Mouse (Mus musculus) C2C12 (cell line): ENCODE measurements around the gene Ifi35. TPM values are rescaled to one million over a fixed set of nuclear protein-coding genes. Genes with fewer than 3 reads are reported as not detected.
A peak's percentile ranks its signal among the peaks of the same experiment; 100 is the strongest.
"Not testable (repeated sequence)": the region's sequence is repeated elsewhere in the genome, so short reads cannot be mapped to it uniquely, and the experiment has no call there.

Experiments
- H3K27me3 ChIP-seq: one replicate; pipeline ENCODE4 v1.6.1; 2011; ENCODE audit not compliant: control insufficient read depth, insufficient read depth, insufficient read length
- H3K36me3 ChIP-seq: one replicate; pipeline ENCODE4 v1.6.1; 2011; ENCODE audit not compliant: control insufficient read depth, insufficient read depth
- H3K4me3 ChIP-seq: one replicate; pipeline ENCODE4 v1.5.1; 2011; ENCODE audit warnings: mild to moderate bottlenecking, control low read depth; ENCODE audit not compliant: poor library complexity, insufficient read depth, severe bottlenecking
- H3K79me2 ChIP-seq: one replicate; pipeline ENCODE4 v1.6.1; 2011; ENCODE audit not compliant: control insufficient read depth, insufficient read depth
- H3K79me3 ChIP-seq: one replicate; pipeline ENCODE4 v1.6.1; 2011; ENCODE audit warnings: low read depth, control low read depth
- H3ac ChIP-seq: one replicate; pipeline ENCODE3; 2011; ENCODE audit warnings: low read depth; ENCODE audit not compliant: control insufficient read depth, insufficient read length
- CEBPB ChIP-seq: IDR thresholded peaks from one replicate; pipeline ENCODE4 v1.6.1; 2011; ENCODE audit warnings: low read depth, mild to moderate bottlenecking, control low read depth, moderate library complexity
- CTCF ChIP-seq: IDR thresholded peaks from one replicate; pipeline ENCODE4 v1.5.1; 2011; ENCODE audit not compliant: control insufficient read depth, insufficient read depth, insufficient read length
- FOSL1 ChIP-seq: IDR thresholded peaks from one replicate; pipeline ENCODE4 v1.8.0; 2011; ENCODE audit warnings: mild to moderate bottlenecking, low read length; ENCODE audit not compliant: poor library complexity, insufficient read depth, severe bottlenecking
- MAX ChIP-seq: IDR thresholded peaks from one replicate; pipeline ENCODE4 v1.6.1; 2011; ENCODE audit warnings: mild to moderate bottlenecking, control low read depth
- MYOD1 ChIP-seq: IDR thresholded peaks from one replicate; pipeline ENCODE4 v1.6.1; 2011; ENCODE audit warnings: low read depth; ENCODE audit not compliant: control insufficient read depth, insufficient read length
- MYOG ChIP-seq: IDR thresholded peaks from one replicate; pipeline ENCODE4 v1.6.1; 2011; ENCODE audit not compliant: control insufficient read depth, insufficient read length; ENCODE audit errors: extremely low read depth
- USF1 ChIP-seq: IDR thresholded peaks from one replicate; pipeline ENCODE4 v1.6.1; 2011; ENCODE audit warnings: low read depth, mild to moderate bottlenecking, control low read depth, moderate library complexity
- polyA plus RNA-seq: library from polyadenylated mRNA; unstranded; fragments of >200 nt; fragmentation: generic; extraction: Trizol; gene quantifications from one replicate; pipeline ENCODE4 v1.2.1, GENCODE M21; 2012; ENCODE audit warnings: missing spikeins

Gene Ifi35
- polyA plus RNA-seq, 1 experiment = 23.4 TPM

- TF ChIP-seq USF1 = no peak
- TF ChIP-seq CEBPB = no peak
- TF ChIP-seq CTCF = no peak
- TF ChIP-seq MYOG = no peak
- TF ChIP-seq MYOD1 = no peak
- no peak for TF ChIP-seq MAX
- no peak for TF ChIP-seq FOSL1
- H3K79me3 ChIP-seq = peaks cover 29% of the 10 kb centered on the region
- peak overlapping the region; percentile 95 for H3K4me3 ChIP-seq
- peak overlapping the region; percentile 86 for H3ac ChIP-seq
- no peaks in the 10 kb centered on the region for H3K27me3 ChIP-seq
- peaks cover 34% of the 10 kb centered on the region for H3K79me2 ChIP-seq
- H3K36me3 ChIP-seq = peaks cover 37% of the 10 kb centered on the region
Observed at GRCm38 (mm10) chr11:101442760-101443159, 5.4 kb upstream of the Ifi35 start.

GRCm38 (mm10) chr11:101446319-101446718 lies 1.9 kb upstream of the Ifi35 start:
- peaks cover 35% of the 10 kb centered on the region for H3K79me3 ChIP-seq
- H3K79me2 ChIP-seq = peaks cover 55% of the 10 kb centered on the region

GRCm38 (mm10) chr11:101446860-101447259 lies 1.3 kb upstream of the Ifi35 start:
- peaks cover 35% of the 10 kb centered on the region for H3K79me3 ChIP-seq
- peaks cover 37% of the 10 kb centered on the region for H3K36me3 ChIP-seq
- not testable (repeated sequence) for H3K4me3 ChIP-seq, H3ac ChIP-seq, H3K27me3 ChIP-seq
- H3K79me2 ChIP-seq = peaks cover 61% of the 10 kb centered on the region

More at GRCm38 (mm10) chr11:101446319-101446718, 1.9 kb upstream of the Ifi35 start:
- no peak for TF ChIP-seq MAX
- TF ChIP-seq USF1 = no peak
- no peak for TF ChIP-seq FOSL1
- no peak for TF ChIP-seq CTCF
- no peak for TF ChIP-seq CEBPB
- no peak for TF ChIP-seq MYOD1
- TF ChIP-seq MYOG = no peak
- Histone ChIP-seq H3K27me3 (no peaks in the 10 kb centered on the region), H3K36me3 (peaks cover 37% of the 10 kb centered on the region), H3ac (no peak overlapping the region), H3K4me3 (no peak overlapping the region)

- no peak overlapping the region for H3K4me3 ChIP-seq
- no peak overlapping the region for H3ac ChIP-seq
- H3K36me3 ChIP-seq = peaks cover 35% of the 10 kb centered on the region
- TF ChIP-seq MYOG = no peak
- H3K79me2 ChIP-seq = peaks cover 62% of the 10 kb centered on the region
- peaks cover 30% of the 10 kb centered on the region for H3K79me3 ChIP-seq
- H3K27me3 ChIP-seq = no peaks in the 10 kb centered on the region
Observed at GRCm38 (mm10) chr11:101447786-101448185, 421 bp upstream of the Ifi35 start.

- no peak for TF ChIP-seq FOSL1
- no peak for TF ChIP-seq MYOD1
- TF ChIP-seq CEBPB = no peak
- no peak for TF ChIP-seq MAX
- TF ChIP-seq MYOG = no peak
- no peak for TF ChIP-seq CTCF
- peaks cover 61% of the 10 kb centered on the region for H3K79me2 ChIP-seq
- H3K79me3 ChIP-seq = peaks cover 24% of the 10 kb centered on the region
- H3K36me3 ChIP-seq = peaks cover 26% of the 10 kb centered on the region
- H3K27me3 ChIP-seq = no peaks in the 10 kb centered on the region
- peak overlapping the region; percentile 44 for H3K4me3 ChIP-seq
- H3ac ChIP-seq = peak overlapping the region; percentile 2
Observed at GRCm38 (mm10) chr11:101448899-101449298, 692 bp downstream of the Ifi35 start.

- not testable (repeated sequence) for H3K4me3 ChIP-seq, H3K27me3 ChIP-seq, H3ac ChIP-seq
- Histone ChIP-seq H3K79me2 (peaks cover 54% of the 10 kb centered on the region), H3K79me3 (peaks cover 17% of the 10 kb centered on the region), H3K36me3 (peaks cover 19% of the 10 kb centered on the region)
Observed at GRCm38 (mm10) chr11:101449596-101449995, 1.4 kb downstream of the Ifi35 start.
